Mouse (Mus musculus): ENCODE measurements around the gene Rgmb.

The Rgmb gene

GRCm38 (mm10) chr17:15822376-15822775 lies 8.5 kb downstream of the Rgmb start:
- DNase-seq (ENCODE audit: low read depth, low spot score): no peak

- peak; percentile 72 for DNase-seq (ENCODE audit: low read depth, low spot score)
Measured at GRCm38 (mm10) chr17:15821706-15822105, 9.1 kb downstream of the Rgmb start.

- DNase-seq (ENCODE audit: low read depth, low spot score): no peak
Measured at GRCm38 (mm10) chr17:15820761-15821160, 10.1 kb downstream of the Rgmb start.

- DNase-seq (ENCODE audit: low read depth, low spot score): no peak
Measured at GRCm38 (mm10) chr17:15820146-15820545, 10.7 kb downstream of the Rgmb start.

- no peak for DNase-seq (ENCODE audit: low read depth, low spot score)
Measured at GRCm38 (mm10) chr17:15818372-15818771, 12.5 kb downstream of the Rgmb start.

GRCm38 (mm10) chr17:15817634-15818033 lies 13.2 kb downstream of the Rgmb start:
- no peak for DNase-seq (ENCODE audit: low read depth, low spot score)

GRCm38 (mm10) chr17:15817096-15817450 lies 13.8 kb downstream of the Rgmb start:
- no peak for DNase-seq (ENCODE audit: low read depth, low spot score)

GRCm38 (mm10) chr17:15816379-15817095 lies 14.3 kb downstream of the Rgmb start:
- peak; percentile 60 for DNase-seq (ENCODE audit: low read depth, low spot score)

GRCm38 (mm10) chr17:15815312-15816018 lies 15.4 kb downstream of the Rgmb start:
- DNase-seq (ENCODE audit: low read depth, low spot score): no peak

GRCm38 (mm10) chr17:15813658-15814212 lies 17.1 kb downstream of the Rgmb start:
- DNase-seq (ENCODE audit: low read depth, low spot score): no peak

GRCm38 (mm10) chr17:15812136-15812778 lies 18.6 kb downstream of the Rgmb start:
- no peak for DNase-seq (ENCODE audit: low read depth, low spot score)

GRCm38 (mm10) chr17:15809949-15810348 lies 20.9 kb downstream of the Rgmb start:
- DNase-seq (ENCODE audit: low read depth, low spot score): no peak

GRCm38 (mm10) chr17:15808468-15809374 lies 22.1 kb downstream of the Rgmb start:
- DNase-seq (ENCODE audit: low read depth, low spot score): no peak

GRCm38 (mm10) chr17:15808015-15808414 lies 22.8 kb downstream of the Rgmb start:
- DNase-seq (ENCODE audit: low read depth, low spot score): no peak

- DNase-seq (ENCODE audit: low read depth, low spot score): no peak
Measured at GRCm38 (mm10) chr17:15807295-15807984, 23.4 kb downstream of the Rgmb start.

GRCm38 (mm10) chr17:15804008-15804812 lies 26.6 kb downstream of the Rgmb start:
- DNase-seq (ENCODE audit: low read depth, low spot score): peak; percentile 54

- DNase-seq (ENCODE audit: low read depth, low spot score): no peak
Measured at GRCm38 (mm10) chr17:15799195-15799793, 31.5 kb downstream of the Rgmb start.

GRCm38 (mm10) chr17:15790716-15791115 lies 40.1 kb downstream of the Rgmb start:
- no peak for DNase-seq (ENCODE audit: low read depth, low spot score)

- peak; percentile 43 for DNase-seq (ENCODE audit: low read depth, low spot score)
Measured at GRCm38 (mm10) chr17:15787036-15787435, 43.8 kb downstream of the Rgmb start.
